Comparison of ENCODE assay signal across 8 mouse cellular contexts in genomic region chrX:75514179-75514972, GRCm38 (mm10). TPM values are rescaled to one million over a fixed set of nuclear protein-coding genes. Genes with fewer than 3 reads are reported as not detected.
DNase-seq lines count a peak whose midpoint lies in the region; ATAC-seq lines count a peak whose summit lies in the region.

Vbp1 (plus strand) TSS chrX:75514299.

- ATAC-seq in intestine, embryonic 14.5 days (replicated peaks; ENCODE audit: low FRiP score, low TSS enrichment, low read depth): peak; percentile 99

- H3K4me1 ChIP-seq in intestine, embryonic 14.5 days (replicated peaks; ENCODE audit: control insufficient read depth, insufficient read depth, low read length): no peaks in the 10 kb centered on the region; the same call in 1 of the 2 replicates

- 0 out of 2 replicates have a peak, but pooled peaks cover 3% of the 10 kb centered on the region for H3K36me3 ChIP-seq in intestine, embryonic 14.5 days (ENCODE audit: control insufficient read depth, insufficient read depth, low read length)

- peak; percentile 56 to 61 for DNase-seq in adrenal gland, adult 18-20 months (ENCODE audit: low spot score in 2 of 2)
- peak; percentile 91 for DNase-seq in embryo, embryonic 11 days
- peak; percentile 85 for DNase-seq in gastrocnemius, postnatal 25 days
- peak; percentile 81 for DNase-seq in intestine, embryonic 14.5 days (ENCODE audit: low spot score)
- peak; percentile 88 to 93 for DNase-seq in left cerebral cortex, postnatal 14 days (ENCODE audit: low spot score in 2 of 2)
- peak; percentile 91 for DNase-seq in mesoderm, embryonic 11.5 days (ENCODE audit: low read depth, low spot score)
- DNase-seq in right cerebral cortex, postnatal 36 days (ENCODE audit: low spot score in 2 of 2): peak; percentile 86 to 91
- peak; percentile 84 for DNase-seq in yolk sac, embryonic 10.5 days (ENCODE audit: low spot score)

- intact Hi-C loops in left cerebral cortex, postnatal 14 days (cut with DNase I): no loop called here

- no peaks in the 10 kb centered on the region for H3K27me3 ChIP-seq in intestine, embryonic 14.5 days (replicated peaks; ENCODE audit: control insufficient read depth, insufficient read depth, low read length)

- WGBS in intestine, embryonic 14.5 days: 12% methylated on average over 37 of the region's 37 CpGs

- H3K4me3 ChIP-seq in intestine, embryonic 14.5 days (ENCODE audit: low read depth, low read length): peak within 1 kb of the TSS; percentile 59

- peak within 1 kb of the TSS; percentile 65 for H3K9ac ChIP-seq in intestine, embryonic 14.5 days (ENCODE audit: low read length)

- H3K9me3 ChIP-seq in intestine, embryonic 14.5 days (ENCODE audit: control insufficient read depth, low read length): no peaks in the 10 kb centered on the region

- peak within 1 kb of the TSS; percentile 88 for H3K27ac ChIP-seq in intestine, embryonic 14.5 days (ENCODE audit: low read depth)

- peak within 1 kb of the TSS; percentile 40 for H3K4me2 ChIP-seq in intestine, embryonic 14.5 days (ENCODE audit: low read length)

RNA-seq across cellular contexts. Expression of gene Vbp1, which starts in this region (rescaled TPM):
- 10 to 100 TPM; 39.3 to 42.0 TPM for total RNA-seq in adrenal gland, adult 18-20 months (2021)
- total RNA-seq in gastrocnemius, postnatal 25 days (2021): 10 to 100 TPM; 39.3 to 44.5 TPM
- polyA plus RNA-seq in intestine, embryonic 14.5 days (2014; fragmentation: Nextera tagmentation; extraction: Ambion mirVana): 146 and 155 TPM in 2 replicates
- 10 to 100 TPM; 71.3 to 75.2 TPM for total RNA-seq in left cerebral cortex, postnatal 14 days (2021)

Comparison
In these comparisons a context has a peak if more than half of its experiments do, and no peak if none do; other contexts are left out.
1. Peak in every context shown above with its lines: DNase-seq, ATAC-seq, H3K4me3 ChIP-seq and H3K27ac ChIP-seq.